Mouse (Mus musculus): ENCODE measurements around the gene Smpdl3a. TPM values are rescaled to one million over a fixed set of nuclear protein-coding genes. Genes with fewer than 3 reads are reported as not detected.

Smpdl3a gene
- polyA plus RNA-seq, 1 experiment from 2014 or later = 22.6 TPM

DNA sequence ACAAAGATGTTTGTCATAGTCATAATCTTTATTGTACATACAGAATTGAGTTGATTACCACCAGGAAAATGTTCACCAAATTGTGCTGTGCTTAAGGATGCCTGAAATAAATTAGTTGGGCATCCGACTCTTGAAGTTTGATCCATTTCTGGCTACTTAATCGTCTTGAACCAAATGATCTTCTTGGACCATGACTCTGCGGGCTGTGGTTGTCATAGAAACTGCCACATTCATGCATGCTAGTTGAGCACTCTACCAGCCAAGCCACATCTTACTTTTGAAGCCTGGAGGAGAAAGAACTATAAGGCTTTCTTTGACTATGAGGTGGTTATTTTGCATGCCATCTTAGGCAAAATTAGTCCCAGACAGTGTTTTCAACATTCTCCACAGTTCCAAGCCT is 35.5 kb downstream of the Smpdl3a start:
- H3K9ac ChIP-seq = no peak overlapping the region
- no peak overlapping the region for H3K4me3 ChIP-seq
- H3K27me3 ChIP-seq = 0 out of 2 replicates have a peak, but pooled peaks cover 2% of the 10 kb centered on the region
- H3K4me2 ChIP-seq = no peak overlapping the region
- no peaks in the 10 kb centered on the region for H3K36me3 ChIP-seq
- no peak for ATAC-seq (ENCODE audit: low FRiP score)
- H3K4me1 ChIP-seq (replicated peaks) = 0 out of 2 replicates have a peak, but pooled peaks cover 6% of the 10 kb centered on the region
- no peak overlapping the region for H3K27ac ChIP-seq
- WGBS = 50% methylated on average over 3 of the region's 3 CpGs
- no peaks in the 10 kb centered on the region for H3K9me3 ChIP-seq

DNA sequence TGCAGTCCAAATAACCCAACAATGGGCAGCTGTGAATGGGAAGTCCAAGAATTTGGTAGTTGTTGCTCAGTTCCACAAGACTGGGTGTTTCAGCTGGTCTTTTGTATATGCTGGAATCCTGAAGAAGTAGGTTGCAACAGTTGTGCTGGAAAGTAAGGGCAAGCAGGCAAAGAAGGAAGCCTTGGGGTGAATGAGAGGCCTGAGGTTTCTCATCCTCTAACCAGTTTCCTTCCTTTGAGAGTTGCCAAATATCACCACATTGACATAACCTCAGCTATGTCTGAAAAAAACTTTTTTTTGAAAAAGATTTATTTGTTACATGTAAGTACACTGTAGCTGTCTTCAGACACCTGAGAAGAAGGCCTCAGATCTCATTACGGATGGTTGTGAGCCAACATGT is 41.0 kb downstream of the Smpdl3a start:
- 91% methylated on average over 1 of the region's 1 CpGs for WGBS
- H3K4me3 ChIP-seq = no peak overlapping the region
- no peaks in the 10 kb centered on the region for H3K36me3 ChIP-seq
- no peaks in the 10 kb centered on the region for H3K4me1 ChIP-seq (replicated peaks)
- H3K9ac ChIP-seq = no peak overlapping the region
- no peak overlapping the region for H3K27ac ChIP-seq
- ATAC-seq (ENCODE audit: low FRiP score) = no peak
- no peaks in the 10 kb centered on the region for H3K9me3 ChIP-seq
- 0 out of 2 replicates have a peak, but pooled peaks cover 2% of the 10 kb centered on the region for H3K27me3 ChIP-seq
- no peak overlapping the region for H3K4me2 ChIP-seq

DNA sequence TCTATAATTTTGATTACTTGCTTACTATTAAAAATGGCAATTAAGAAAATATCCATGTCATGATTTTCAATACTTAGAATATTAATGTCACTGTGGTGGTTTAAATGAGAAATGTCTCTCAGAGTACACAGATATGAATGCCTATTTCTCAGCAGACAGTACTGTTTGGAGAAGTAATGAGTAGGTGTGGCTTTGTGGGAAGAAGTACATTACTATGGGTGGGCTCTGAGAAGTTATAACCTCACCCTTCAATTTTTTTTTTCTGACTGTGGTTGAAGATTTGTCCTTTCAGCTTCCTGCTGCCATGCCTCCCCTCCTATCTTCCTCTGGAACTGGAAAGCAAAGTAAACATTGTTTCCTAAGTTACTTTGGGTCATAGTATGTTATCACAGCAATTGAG is 41.8 kb downstream of the Smpdl3a start:
- no peaks in the 10 kb centered on the region for H3K4me1 ChIP-seq (replicated peaks)
- 0 out of 2 replicates have a peak, but pooled peaks cover 2% of the 10 kb centered on the region for H3K27me3 ChIP-seq
- ATAC-seq (ENCODE audit: low FRiP score) = no peak
- no peak overlapping the region for H3K4me3 ChIP-seq
- H3K27ac ChIP-seq = no peak overlapping the region
- no peak overlapping the region for H3K9ac ChIP-seq
- no peaks in the 10 kb centered on the region for H3K9me3 ChIP-seq
- H3K36me3 ChIP-seq = no peaks in the 10 kb centered on the region
- H3K4me2 ChIP-seq = no peak overlapping the region

DNA sequence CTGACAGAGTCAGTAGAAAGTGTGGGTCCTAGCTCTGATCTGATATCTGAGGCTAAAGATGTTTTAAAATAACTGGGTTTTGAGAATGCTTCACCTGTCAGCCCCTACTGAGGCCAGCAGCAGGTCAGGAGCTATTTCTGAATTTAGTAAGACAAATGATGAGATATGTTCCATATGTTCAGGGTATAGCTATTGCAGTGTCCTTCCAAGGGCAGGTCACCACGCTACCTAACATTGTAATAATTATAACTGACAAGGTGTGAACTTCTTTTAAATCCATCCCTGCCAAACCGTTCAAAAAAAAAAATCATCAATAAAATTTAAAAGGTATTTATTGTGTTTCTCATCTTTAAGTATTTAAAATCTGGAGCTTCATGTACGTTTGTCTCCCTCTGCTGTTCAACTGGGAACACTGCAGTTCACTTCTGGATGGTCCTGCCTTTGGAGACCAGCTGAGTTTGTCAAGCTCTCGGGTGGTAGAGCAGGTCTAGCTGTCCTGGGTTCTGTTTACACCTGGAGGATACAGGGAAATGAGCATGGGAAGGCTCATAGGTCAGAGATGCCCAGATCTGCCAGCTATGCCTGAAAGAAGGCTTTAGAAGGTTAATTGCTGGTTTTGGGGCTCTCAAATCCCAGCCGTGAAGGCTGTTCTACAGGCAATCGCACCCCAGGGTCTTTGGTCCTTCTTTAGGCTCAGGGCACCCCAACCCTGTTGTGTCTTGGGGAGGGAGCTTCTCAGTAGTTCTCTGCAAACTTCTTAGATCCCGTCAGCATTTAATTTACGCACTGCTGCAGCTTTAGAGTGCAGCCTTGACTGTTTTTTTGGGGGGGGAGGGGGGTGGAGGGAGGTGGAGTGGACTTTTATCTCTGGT is 47.7 kb downstream of the Smpdl3a start:
- Histone ChIP-seq H3K27ac (no peak overlapping the region), H3K9ac (no peak overlapping the region), H3K9me3 (no peaks in the 10 kb centered on the region), H3K4me2 (no peak overlapping the region), H3K4me1 (replicated peaks) (no peaks in the 10 kb centered on the region), H3K27me3 (no peaks in the 10 kb centered on the region), H3K4me3 (no peak overlapping the region), H3K36me3 (no peaks in the 10 kb centered on the region)
- peak; percentile 83 for ATAC-seq (ENCODE audit: low FRiP score)
- 40% methylated on average over 8 of the region's 8 CpGs for WGBS

DNA sequence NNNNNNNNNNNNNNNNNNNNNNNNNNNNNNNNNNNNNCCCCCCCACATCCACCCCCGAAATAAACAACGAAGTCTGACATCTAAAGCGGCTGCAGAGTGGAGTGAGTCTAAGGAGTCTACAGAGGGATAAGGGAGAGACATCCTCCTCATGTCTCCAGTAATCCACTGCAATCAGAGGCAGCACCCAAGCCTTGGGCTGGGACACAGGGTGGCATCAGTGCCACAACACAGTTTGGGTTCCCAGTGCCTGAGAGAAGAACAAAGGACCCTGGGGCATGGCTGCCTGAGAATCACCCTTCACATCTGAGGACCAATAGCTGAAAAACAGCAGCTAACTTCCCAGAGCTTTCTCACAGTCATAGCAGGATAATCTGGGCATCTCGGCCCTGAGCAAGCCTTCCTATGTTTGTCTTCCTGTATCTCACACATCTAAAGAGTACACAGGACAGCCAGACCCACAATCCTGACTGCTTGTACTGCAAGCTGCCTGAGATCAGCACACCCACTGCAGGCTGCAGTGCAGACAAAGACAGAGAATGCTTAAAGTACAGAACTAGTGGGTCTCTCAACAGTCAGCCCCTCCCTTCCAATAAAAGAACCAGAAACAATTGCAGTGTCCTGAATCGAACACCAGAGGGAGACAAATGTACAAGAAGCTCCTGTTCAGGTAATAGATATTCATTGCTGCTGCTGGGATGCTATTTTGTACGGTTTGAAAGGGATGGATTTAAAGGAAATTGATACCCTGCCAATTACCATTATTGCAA is 54.0 kb downstream of the Smpdl3a start:
- ATAC-seq (ENCODE audit: low FRiP score) = peak; percentile 80
- 57% methylated on average over 5 of the region's 6 CpGs for WGBS
- Histone ChIP-seq H3K4me1 (replicated peaks) (no peaks in the 10 kb centered on the region), H3K4me3 (no peak overlapping the region), H3K36me3 (no peaks in the 10 kb centered on the region), H3K9ac (no peak overlapping the region), H3K27me3 (no peaks in the 10 kb centered on the region), H3K27ac (no peak overlapping the region), H3K9me3 (no peaks in the 10 kb centered on the region), H3K4me2 (no peak overlapping the region)

Other genes starting within 250 kb of the Smpdl3a start
- 2.1 and 2.7 TPM in 2 replicates for gene Pkib, start 162.4 kb upstream of the Smpdl3a start, polyA plus RNA-seq (2015; fragmentation: Nextera tagmentation; extraction: Ambion mirVana)
- 2,194 and 2,515 TPM in 2 replicates for gene Fabp7, start 9.5 kb upstream of the Smpdl3a start, polyA plus RNA-seq (2015; fragmentation: Nextera tagmentation; extraction: Ambion mirVana)